9 mouse cellular contexts compared by ENCODE assay signal in genomic region chrX:101504636-101505035, GRCm38 (mm10). TPM values are rescaled to one million over a fixed set of nuclear protein-coding genes. Genes with fewer than 3 reads are reported as not detected.
A peak's percentile ranks its signal among the peaks of the same experiment; 100 is the strongest.
DNase-seq lines count a peak whose midpoint lies in the region; ATAC-seq and TF ChIP-seq lines count a peak whose summit lies in the region.
"Had no signal": no experiment of that assay in that cellular context is flagged by ENCODE, and none has a peak within 500 bp of the region (broad histone marks: within the 10 kb centered on the region; RNA-seq: fewer than 3 reads in every experiment).

No protein-coding gene starts in this region.

- WGBS in hindbrain, embryonic 11.5 days = 11% methylated on average over 3 of the region's 3 CpGs
- 9% methylated on average over 3 of the region's 3 CpGs for WGBS in hindbrain, embryonic 16.5 days
- 13% methylated on average over 3 of the region's 3 CpGs for WGBS in lung, embryonic 14.5 days
- WGBS in heart, embryonic 12.5 days = 13% methylated on average over 3 of the region's 3 CpGs

- H3K27me3 ChIP-seq in hindbrain, embryonic 11.5 days (ENCODE audit: control insufficient read depth, insufficient read depth, low read length) = no peaks in the 10 kb centered on the region
- no peaks in the 10 kb centered on the region for H3K27me3 ChIP-seq in hindbrain, embryonic 16.5 days (replicated peaks; ENCODE audit: control insufficient read depth, insufficient read depth, low read length)
- no peaks in the 10 kb centered on the region for H3K27me3 ChIP-seq in lung, embryonic 14.5 days (ENCODE audit: insufficient read depth, low read length)
- H3K27me3 ChIP-seq in heart, embryonic 12.5 days (replicated peaks) = no peaks in the 10 kb centered on the region
- H3K27me3 ChIP-seq: embryonic facial prominence, embryonic 13.5 days had no signal

- no peak for ATAC-seq in hindbrain, embryonic 11.5 days (ENCODE audit: low FRiP score)
- ATAC-seq in hindbrain, embryonic 16.5 days = no peak
- no peak for ATAC-seq in lung, embryonic 14.5 days (ENCODE audit: insufficient read depth)
- ATAC-seq in heart, embryonic 12.5 days (ENCODE audit: insufficient number of reproducible peaks, low FRiP score) = no peak

- peak; percentile 37 for DNase-seq in hindbrain, embryonic 11.5 days (ENCODE audit: low spot score)
- DNase-seq in CD8-positive naive resting alpha-beta T cell, adult 2 months (ENCODE audit: low read depth in 2 of 2, low spot score in 2 of 2) = peak; percentile 1 to 26
- DNase-seq in adrenal gland, postnatal 36 days = peak; percentile 18 to 41
- DNase-seq in lung, embryonic 14.5 days = peak; percentile 54
- no peak for DNase-seq in layer of hippocampus, adult 11-12 months (ENCODE audit: low spot score)
- no peak for DNase-seq in right cerebral cortex, postnatal 10 days (ENCODE audit: low spot score in 2 of 2)

- no peak overlapping the region for H3K27ac ChIP-seq in hindbrain, embryonic 11.5 days (ENCODE audit: low read depth, low read length)
- H3K27ac ChIP-seq in hindbrain, embryonic 16.5 days (ENCODE audit: low read depth, low read length) = no peak overlapping the region
- H3K27ac ChIP-seq in lung, embryonic 14.5 days (ENCODE audit: low read depth) = no peak overlapping the region
- H3K27ac ChIP-seq in heart, embryonic 12.5 days (ENCODE audit: poor library complexity, severe bottlenecking) = no peak overlapping the region
- H3K27ac ChIP-seq: embryonic facial prominence, embryonic 13.5 days had no signal

- no peaks in the 10 kb centered on the region for H3K4me1 ChIP-seq in hindbrain, embryonic 11.5 days (replicated peaks; ENCODE audit: control insufficient read depth, insufficient read depth, low read length)
- H3K4me1 ChIP-seq in hindbrain, embryonic 16.5 days (ENCODE audit: control insufficient read depth, insufficient read depth, low read depth, low read length) = no peaks in the 10 kb centered on the region
- no peaks in the 10 kb centered on the region for H3K4me1 ChIP-seq in lung, embryonic 14.5 days (ENCODE audit: insufficient read depth)
- no peaks in the 10 kb centered on the region for H3K4me1 ChIP-seq in heart, embryonic 12.5 days (replicated peaks)
- H3K4me1 ChIP-seq: embryonic facial prominence, embryonic 13.5 days had no signal

- H3K4me3 ChIP-seq in hindbrain, embryonic 11.5 days (ENCODE audit: low read depth, low read length) = no peak overlapping the region
- H3K4me3 ChIP-seq in hindbrain, embryonic 16.5 days (ENCODE audit: low read length) = no peak overlapping the region
- H3K4me3 ChIP-seq in lung, embryonic 14.5 days (ENCODE audit: low read depth, low read length) = no peak overlapping the region
- H3K4me3 ChIP-seq in heart, embryonic 12.5 days = no peak overlapping the region
- H3K4me3 ChIP-seq: embryonic facial prominence, embryonic 13.5 days had no signal

- no peaks in the 10 kb centered on the region for H3K36me3 ChIP-seq in hindbrain, embryonic 11.5 days (ENCODE audit: control insufficient read depth, insufficient read depth, low read length)
- no peaks in the 10 kb centered on the region for H3K36me3 ChIP-seq in hindbrain, embryonic 16.5 days (ENCODE audit: control insufficient read depth, insufficient read depth, low read length)
- H3K36me3 ChIP-seq in lung, embryonic 14.5 days (ENCODE audit: insufficient read depth) = no peaks in the 10 kb centered on the region
- no peaks in the 10 kb centered on the region for H3K36me3 ChIP-seq in heart, embryonic 12.5 days
- H3K36me3 ChIP-seq: embryonic facial prominence, embryonic 13.5 days had no signal

- H3K9me3 ChIP-seq in hindbrain, embryonic 11.5 days (ENCODE audit: control insufficient read depth, low read length) = no peaks in the 10 kb centered on the region
- H3K9me3 ChIP-seq in hindbrain, embryonic 16.5 days (ENCODE audit: control insufficient read depth, low read length) = no peaks in the 10 kb centered on the region
- no peaks in the 10 kb centered on the region for H3K9me3 ChIP-seq in lung, embryonic 14.5 days (ENCODE audit: low read depth, low read length)
- H3K9me3 ChIP-seq in heart, embryonic 12.5 days (replicated peaks) = no peaks in the 10 kb centered on the region
- H3K9me3 ChIP-seq: embryonic facial prominence, embryonic 13.5 days had no signal

- no peak overlapping the region for H3K4me2 ChIP-seq in hindbrain, embryonic 11.5 days (replicated peaks; ENCODE audit: low read depth, low read length)
- no peak overlapping the region for H3K4me2 ChIP-seq in hindbrain, embryonic 16.5 days (ENCODE audit: low read length)
- no peak overlapping the region for H3K4me2 ChIP-seq in lung, embryonic 14.5 days
- H3K4me2 ChIP-seq in heart, embryonic 12.5 days = no peak overlapping the region
- H3K4me2 ChIP-seq: embryonic facial prominence, embryonic 13.5 days had no signal

- TF ChIP-seq CTCF in lung, embryonic 14.5 days (IDR thresholded peaks at IDR 0.05; ENCODE audit: low read depth) = peak; percentile 48

- no peak overlapping the region for H3K9ac ChIP-seq in hindbrain, embryonic 11.5 days (ENCODE audit: low read depth, low read length)
- H3K9ac ChIP-seq in hindbrain, embryonic 16.5 days (ENCODE audit: low read depth, low read length) = no peak overlapping the region
- no peak overlapping the region for H3K9ac ChIP-seq in lung, embryonic 14.5 days
- H3K9ac ChIP-seq in heart, embryonic 12.5 days = no peak overlapping the region
- H3K9ac ChIP-seq: embryonic facial prominence, embryonic 13.5 days had no signal

RNA-seq across cellular contexts. Expression of gene Taf1, which starts 27.9 kb away (rescaled TPM):
- polyA plus RNA-seq in hindbrain, embryonic 11.5 days (2014; fragmentation: Nextera tagmentation; extraction: Ambion mirVana) = 21.9 and 26.4 TPM in 2 replicates
- 11.4 and 16.3 TPM in 2 replicates for polyA plus RNA-seq in hindbrain, embryonic 16.5 days (2015; fragmentation: Nextera tagmentation; extraction: Ambion mirVana)
- total RNA-seq in adrenal gland, postnatal 36 days (2021) = 10 to 100 TPM; 33.1 to 48.1 TPM
- polyA plus RNA-seq in lung, embryonic 14.5 days (2014; fragmentation: Nextera tagmentation; extraction: Ambion mirVana) = 16.9 and 22.5 TPM in 2 replicates
- polyA plus RNA-seq in heart, embryonic 12.5 days (2016; fragmentation: Nextera tagmentation; extraction: Ambion mirVana) = 12.5 TPM in 2 replicates

RNA-seq across cellular contexts. Expression of gene Itgb1bp2, which starts 55.7 kb away (rescaled TPM):
- 2.8 and 3.9 TPM in 2 replicates for polyA plus RNA-seq in hindbrain, embryonic 11.5 days (2014; fragmentation: Nextera tagmentation; extraction: Ambion mirVana)
- polyA plus RNA-seq in hindbrain, embryonic 16.5 days (2015; fragmentation: Nextera tagmentation; extraction: Ambion mirVana) = 0.78 and 7.2 TPM in 2 replicates
- total RNA-seq in adrenal gland, postnatal 36 days (2021) = under 1 TPM; 0.63 to 0.66 TPM
- polyA plus RNA-seq in lung, embryonic 14.5 days (2014; fragmentation: Nextera tagmentation; extraction: Ambion mirVana) = 1.6 and 3.9 TPM in 2 replicates
- polyA plus RNA-seq in heart, embryonic 12.5 days (2016; fragmentation: Nextera tagmentation; extraction: Ambion mirVana) = 52.7 and 54.9 TPM in 2 replicates

Comparison
In these comparisons a context has a peak if more than half of its experiments do, and no peak if none do; other contexts are left out.
1. DNase-seq: peak in hindbrain, embryonic 11.5 days (single experiment), CD8-positive naive resting alpha-beta T cell, adult 2 months (2 of 2), adrenal gland, postnatal 36 days (2 of 2) and lung, embryonic 14.5 days (single experiment); none in layer of hippocampus, adult 11-12 months (single experiment) and right cerebral cortex, postnatal 10 days (0 of 2).